Mouse (Mus musculus) kidney, adult 9 months (tissue): Measurements from ENCODE around the gene Mbtps1.

Source experiments
- DNase-seq: peaks from one replicate; pipeline ENCODE4 v3.0.0; 2022

The Mbtps1 gene

GRCm38 (mm10) chr8:119496848-119497247, 61.7 kb downstream of the Mbtps1 start:
- DNase-seq, result peak; percentile 70

DNA sequence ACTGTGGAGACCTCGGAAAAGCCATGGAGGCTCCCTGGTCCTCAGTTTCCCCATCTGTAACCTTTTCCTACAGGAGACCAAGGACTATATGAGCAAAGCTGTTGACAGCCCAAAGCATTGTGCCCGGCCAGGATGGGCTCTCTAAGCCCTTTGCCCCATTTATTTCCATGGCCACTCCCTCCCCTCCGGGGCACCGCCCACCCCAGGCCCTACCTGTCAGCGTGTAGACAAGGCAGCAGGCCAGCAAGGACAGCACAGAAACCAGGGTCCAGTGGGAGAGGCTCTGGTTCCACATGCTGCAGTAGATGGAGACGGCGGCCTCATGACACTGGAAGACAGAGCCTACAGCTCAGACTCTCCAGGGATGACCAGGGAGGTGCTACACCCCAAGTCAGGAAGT, 71.4 kb downstream of the Mbtps1 start:
- DNase-seq, result peak; percentile 19

DNA sequence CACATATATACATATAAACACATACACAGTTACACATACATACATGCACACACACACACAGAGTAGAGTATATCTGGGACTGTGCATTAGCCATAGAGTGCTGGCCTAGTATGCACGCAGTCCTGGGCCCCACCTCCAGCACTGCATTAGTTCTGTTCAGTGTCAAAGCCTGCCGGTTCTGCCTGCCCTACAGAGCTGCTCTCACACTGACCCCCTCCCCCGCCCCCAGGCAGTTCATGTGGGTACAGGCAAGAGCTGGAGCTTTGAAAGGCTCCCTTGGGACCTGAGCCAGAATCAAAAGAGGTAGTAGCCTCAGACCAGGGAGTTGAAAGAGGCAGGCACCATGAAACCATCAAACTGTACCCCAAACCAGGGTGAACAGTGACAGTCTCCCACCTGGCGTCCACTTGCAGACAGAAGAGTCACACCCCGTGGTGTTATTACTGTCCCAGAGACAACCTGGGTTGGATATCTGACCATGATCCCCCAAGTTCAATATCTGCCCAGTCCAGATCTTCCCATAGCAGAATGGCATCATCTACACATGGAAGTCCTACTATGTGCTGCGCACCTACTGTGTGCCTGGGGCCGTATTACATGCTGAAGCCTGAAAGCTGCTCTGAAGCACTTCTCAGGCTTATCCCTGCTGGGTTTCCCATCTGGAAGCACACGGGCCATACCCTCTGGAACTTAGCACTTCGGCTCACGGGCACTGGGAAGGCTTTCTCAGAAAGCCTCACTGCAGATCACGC, 74.2 kb downstream of the Mbtps1 start:
- DNase-seq, result no peak

DNA sequence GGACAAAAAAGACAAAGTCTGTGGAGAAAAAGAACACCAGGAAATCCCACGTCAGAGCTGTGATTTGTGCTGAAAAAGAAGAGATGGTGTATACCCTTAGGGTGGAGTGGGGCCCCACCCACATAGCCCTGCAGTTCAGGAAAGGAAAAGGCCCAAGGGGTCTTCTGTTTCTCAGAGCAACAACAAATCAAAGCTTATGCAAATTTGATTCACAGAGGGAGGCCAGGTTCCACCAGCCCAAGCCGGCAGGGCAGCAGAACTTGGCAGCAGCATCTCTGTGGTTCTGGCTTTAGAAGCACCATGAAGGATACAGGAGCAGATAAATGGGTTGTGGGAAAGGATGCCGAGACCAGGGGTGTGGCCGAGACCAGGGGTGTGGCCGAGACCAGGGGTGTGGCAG, 79.9 kb downstream of the Mbtps1 start:
- DNase-seq, result no peak

GRCm38 (mm10) chr8:119468091-119468490, 90.4 kb downstream of the Mbtps1 start:
- no peak for DNase-seq

DNA sequence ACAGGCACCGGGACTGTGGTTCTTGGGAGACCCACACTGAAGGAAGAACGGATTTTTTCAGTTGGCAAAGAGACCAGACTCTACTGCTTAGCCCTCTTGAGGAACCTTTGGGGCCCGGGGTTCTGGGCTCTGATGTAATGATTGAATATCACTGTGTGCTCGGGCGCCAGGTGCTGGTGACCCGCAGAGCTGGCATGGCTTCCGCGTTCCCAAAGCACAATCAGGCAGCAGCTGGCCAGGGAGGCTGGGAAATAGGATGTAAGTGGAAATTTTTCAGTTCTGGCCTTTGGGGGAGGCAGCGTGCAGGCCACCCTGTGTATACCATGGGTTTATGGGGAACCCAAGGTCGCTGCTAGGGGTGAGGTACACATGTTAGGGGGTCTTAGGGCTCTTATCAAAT, 91.7 kb downstream of the Mbtps1 start:
- no peak for DNase-seq

GRCm38 (mm10) chr8:119466105-119466504, 92.4 kb downstream of the Mbtps1 start:
- no peak for DNase-seq

DNA sequence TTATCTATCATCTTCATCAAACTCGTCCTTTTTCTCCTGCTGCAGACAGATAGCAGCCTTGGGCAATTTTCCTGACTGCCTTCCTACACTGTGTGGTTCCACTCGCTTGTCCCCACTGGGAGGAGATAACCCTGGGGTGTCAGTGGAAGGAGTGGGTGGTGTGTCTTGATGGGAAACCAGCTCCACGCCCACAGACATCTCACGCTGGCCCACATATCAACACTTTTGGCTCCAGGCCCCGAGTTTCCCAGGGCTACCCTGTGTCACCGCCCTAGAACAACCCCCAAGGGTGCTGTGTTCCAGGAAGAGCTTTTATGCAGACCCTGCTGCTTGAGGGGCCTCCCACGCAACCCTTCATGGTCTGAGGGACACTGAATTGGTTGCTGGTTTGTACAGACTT, 94.8 kb downstream of the Mbtps1 start:
- no peak for DNase-seq

DNA sequence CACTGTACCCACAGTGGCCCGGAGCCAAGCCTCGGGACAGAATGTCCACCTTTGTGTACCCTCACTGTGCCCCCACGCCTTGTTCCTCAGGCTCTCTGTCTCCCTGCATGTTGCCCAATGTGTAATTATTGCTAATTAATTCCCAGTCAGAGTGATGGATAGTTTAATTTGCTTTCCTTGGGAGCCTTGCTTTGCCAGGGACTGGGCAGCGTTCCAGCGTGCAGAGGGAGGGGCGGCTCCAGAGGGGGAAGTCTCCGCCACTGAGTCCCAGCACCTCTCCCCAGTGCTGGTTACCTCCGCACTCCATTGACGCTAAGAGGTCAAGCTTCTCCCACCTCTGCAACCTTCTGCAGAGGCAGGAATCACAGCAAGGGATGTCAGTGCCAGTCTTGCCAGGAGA, 97.2 kb downstream of the Mbtps1 start:
- DNase-seq, result no peak

DNA sequence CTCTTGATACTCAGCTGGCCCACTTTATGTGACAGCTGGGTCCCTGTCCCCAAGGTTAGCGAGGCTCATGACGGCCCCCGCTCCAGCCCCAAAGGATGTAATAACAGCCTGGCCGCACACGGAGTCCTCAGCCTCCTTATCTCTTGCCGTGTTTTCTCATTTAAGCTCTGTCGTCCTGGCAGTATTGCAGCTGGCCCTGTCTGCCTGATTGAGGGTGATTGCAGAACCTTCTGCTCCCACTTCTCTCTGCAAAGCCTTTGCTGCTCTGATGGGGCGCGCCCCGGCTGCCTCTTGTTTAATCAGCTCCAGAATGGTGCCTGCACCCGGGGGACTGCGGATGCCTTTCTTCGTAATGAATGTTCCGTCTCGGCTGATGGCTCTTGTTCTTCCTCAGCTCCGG, 98.8 kb downstream of the Mbtps1 start:
- no peak for DNase-seq
